Comparison of ENCODE assay signal across 10 mouse cellular contexts in the genomic region with DNA sequence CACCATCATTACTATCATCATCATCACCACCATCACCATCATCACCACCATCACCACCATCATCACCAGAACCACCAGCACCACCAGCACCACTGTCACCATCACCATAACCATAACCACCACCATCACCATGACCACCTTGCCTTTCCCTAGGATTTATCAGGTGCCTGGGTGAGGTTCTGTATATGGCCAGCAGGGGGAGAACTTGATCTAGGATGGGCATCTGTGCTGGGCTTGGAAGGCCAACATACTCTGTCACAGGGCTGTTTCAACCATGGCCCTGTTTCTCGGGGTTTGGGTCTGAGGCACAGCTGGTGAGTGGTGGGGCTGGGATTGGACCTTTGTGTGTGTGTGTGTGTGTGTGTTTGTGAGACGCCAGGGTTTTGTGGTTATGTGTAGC. TPM values are rescaled to one million over a fixed set of nuclear protein-coding genes. Genes with fewer than 3 reads are reported as not detected.
DNase-seq lines count a peak whose midpoint lies in the region; ATAC-seq lines count a peak whose summit lies in the region.
"Had no signal": no experiment of that assay in that cellular context is flagged by ENCODE, and none has a peak within 500 bp of the region (broad histone marks: within the 10 kb centered on the region; RNA-seq: fewer than 3 reads in every experiment).

No protein-coding gene starts in this region.

- no peaks in the 10 kb centered on the region; the same call in 1 of the 2 replicates for H3K9me3 ChIP-seq in heart, embryonic 12.5 days (replicated peaks)
- H3K9me3 ChIP-seq in hindbrain, embryonic 16.5 days (ENCODE audit: control insufficient read depth, low read length), result no peaks in the 10 kb centered on the region
- H3K9me3 ChIP-seq: embryonic facial prominence, embryonic 13.5 days had no signal

- intact Hi-C loops in heart, postnatal 14 days (cut with DNase I), result loop anchor here (1.0 kb wide), 1 partner anchor 51 kb away; no protein-coding TSS in a partner anchor

- H3K27ac ChIP-seq in heart, embryonic 12.5 days (ENCODE audit: poor library complexity, severe bottlenecking), result no peak overlapping the region
- H3K27ac ChIP-seq in hindbrain, embryonic 16.5 days (ENCODE audit: low read depth, low read length), result no peak overlapping the region
- H3K27ac ChIP-seq: embryonic facial prominence, embryonic 13.5 days had no signal

- H3K4me3 ChIP-seq in heart, embryonic 12.5 days, result no peak overlapping the region
- no peak overlapping the region for H3K4me3 ChIP-seq in hindbrain, embryonic 16.5 days (ENCODE audit: low read length)
- H3K4me3 ChIP-seq: embryonic facial prominence, embryonic 13.5 days had no signal

- H3K4me2 ChIP-seq in heart, embryonic 12.5 days, result no peak overlapping the region
- H3K4me2 ChIP-seq in hindbrain, embryonic 16.5 days (ENCODE audit: low read length), result no peak overlapping the region
- H3K4me2 ChIP-seq: embryonic facial prominence, embryonic 13.5 days had no signal

- no peak for ATAC-seq in heart, embryonic 12.5 days (ENCODE audit: insufficient number of reproducible peaks, low FRiP score)
- ATAC-seq in hindbrain, embryonic 16.5 days, result no peak

- peaks cover 5% of the 10 kb centered on the region; the same call in 1 of the 2 replicates for H3K27me3 ChIP-seq in heart, embryonic 12.5 days (replicated peaks)
- no peaks in the 10 kb centered on the region for H3K27me3 ChIP-seq in splenic B cell, adult 2 months (ENCODE audit: control insufficient read depth, insufficient read depth, low read length, poor library complexity, severe bottlenecking)
- H3K27me3 ChIP-seq in hindbrain, embryonic 16.5 days (replicated peaks; ENCODE audit: control insufficient read depth, insufficient read depth, low read length), result peaks cover 3% of the 10 kb centered on the region; the same call in 1 of the 2 replicates
- H3K27me3 ChIP-seq: embryonic facial prominence, embryonic 13.5 days had no signal

- no peaks in the 10 kb centered on the region for H3K36me3 ChIP-seq in heart, embryonic 12.5 days
- H3K36me3 ChIP-seq in splenic B cell, adult 2 months (ENCODE audit: control insufficient read depth, insufficient read depth, low read length, poor library complexity, severe bottlenecking), result no peaks in the 10 kb centered on the region
- H3K36me3 ChIP-seq in hindbrain, embryonic 16.5 days (ENCODE audit: control insufficient read depth, insufficient read depth, low read length), result no peaks in the 10 kb centered on the region
- H3K36me3 ChIP-seq: embryonic facial prominence, embryonic 13.5 days had no signal

- 68% methylated on average over 2 of the region's 2 CpGs for WGBS in heart, embryonic 12.5 days
- WGBS in hindbrain, embryonic 16.5 days, result 87% methylated on average over 2 of the region's 2 CpGs

- no peak overlapping the region for H3K9ac ChIP-seq in heart, embryonic 12.5 days
- no peak overlapping the region for H3K9ac ChIP-seq in hindbrain, embryonic 16.5 days (ENCODE audit: low read depth, low read length)
- H3K9ac ChIP-seq: embryonic facial prominence, embryonic 13.5 days had no signal

- peaks cover 12% of the 10 kb centered on the region for H3K4me1 ChIP-seq in heart, embryonic 12.5 days (replicated peaks)
- peaks cover 4% of the 10 kb centered on the region; the same call in 1 of the 2 replicates for H3K4me1 ChIP-seq in hindbrain, embryonic 16.5 days (ENCODE audit: control insufficient read depth, insufficient read depth, low read depth, low read length)

- DNase-seq in heart, postnatal 14 days, result peak; percentile 45 to 71
- peak; percentile 37 for DNase-seq in urinary bladder, postnatal 25 days (ENCODE audit: low spot score)
- DNase-seq in urinary bladder, postnatal 10 days (ENCODE audit: low spot score), result no peak
- DNase-seq in embryo, embryonic 9.5 days (ENCODE audit: extremely low spot score), result peak; percentile 61
- DNase-seq in lung, postnatal 10 days, result peak; percentile 66
- peak; percentile 87 for DNase-seq in splenic B cell, adult 2 months (ENCODE audit: low read depth, low spot score)

RNA-seq across cellular contexts. Expression of gene Laptm5, which starts 16.6 kb away (rescaled TPM):
- 10 to 100 TPM; 17.8 to 35.3 TPM for total RNA-seq in heart, postnatal 14 days (2021)
- 13.7 and 16.0 TPM in 2 replicates for polyA plus RNA-seq in heart, embryonic 12.5 days (2016; fragmentation: Nextera tagmentation; extraction: Ambion mirVana)
- polyA plus RNA-seq in hindbrain, embryonic 16.5 days (2015; fragmentation: Nextera tagmentation; extraction: Ambion mirVana), result 27.2 and 27.4 TPM in 2 replicates

RNA-seq across cellular contexts. Expression of gene Matn1, which starts 47.8 kb away (rescaled TPM):
- total RNA-seq in heart, postnatal 14 days (2021), result not detected
- 0.08 TPM in 1 of 2 replicates, not detected in the other for polyA plus RNA-seq in heart, embryonic 12.5 days (2016; fragmentation: Nextera tagmentation; extraction: Ambion mirVana)
- polyA plus RNA-seq in hindbrain, embryonic 16.5 days (2015; fragmentation: Nextera tagmentation; extraction: Ambion mirVana), result 0.34 and 3.9 TPM in 2 replicates
- polyA plus RNA-seq: neural tube, embryonic 14.5 days had no signal
